Mouse (Mus musculus) embryonic facial prominence, embryonic 13.5 days (tissue): ENCODE results near the gene Tbc1d5. TPM values are rescaled to one million over a fixed set of nuclear protein-coding genes. Genes with fewer than 3 reads are reported as not detected.
A peak's percentile ranks its signal among the peaks of the same experiment; 100 is the strongest.

Experiments used
- ATAC-seq: fragments of 200-750 bp; cut with Nextera tagmentation; 2 replicates; pipeline ENCODE4 v1.8.0; 2017; ENCODE audit warnings: low read depth; ENCODE audit not compliant: insufficient number of reproducible peaks, insufficient read depth, low FRiP score, low TSS enrichment
- H3K27ac ChIP-seq: fragments of 300-500 bp; sonication (generic); 2 replicates; pipeline ENCODE4 v1.5.1; 2015; ENCODE audit warnings: moderate library complexity, mild to moderate bottlenecking, inconsistent platforms
- H3K27me3 ChIP-seq: fragments of 300-500 bp; sonication (generic); 2 replicates; pipeline ENCODE4 v1.6.1; 2015; ENCODE audit warnings: mild to moderate bottlenecking, inconsistent platforms
- H3K36me3 ChIP-seq: fragments of 300-500 bp; sonication (generic); 2 replicates; pipeline ENCODE4 v1.6.1; 2015; ENCODE audit warnings: mild to moderate bottlenecking, inconsistent platforms
- H3K4me1 ChIP-seq: fragments of 300-500 bp; sonication (generic); 2 replicates; pipeline ENCODE4 v1.6.1; 2015; ENCODE audit warnings: inconsistent platforms
- H3K4me2 ChIP-seq: fragments of 300-500 bp; sonication (generic); 2 replicates; pipeline ENCODE4 v1.6.1; 2015; ENCODE audit warnings: moderate library complexity, mild to moderate bottlenecking, inconsistent platforms
- H3K4me3 ChIP-seq: fragments of 300-500 bp; sonication (generic); 2 replicates; pipeline ENCODE4 v1.5.1; 2015; ENCODE audit warnings: mild to moderate bottlenecking, inconsistent platforms
- H3K9ac ChIP-seq: fragments of 300-500 bp; sonication (generic); 2 replicates; pipeline ENCODE4 v1.6.1; 2015; ENCODE audit warnings: mild to moderate bottlenecking, inconsistent platforms
- H3K9me3 ChIP-seq: fragments of 300-500 bp; sonication (generic); 2 replicates; pipeline ENCODE4 v1.6.1; 2016; ENCODE audit warnings: inconsistent platforms
- WGBS: fragments of 180-500 bp; shearing (Covaris S2); methylation state at CpG from one replicate; pipeline ENCODE4 v1.1.7; 2015; ENCODE audit warnings: mixed read lengths; 5-methylcytosine and 5-hydroxymethylcytosine counted together
- polyA plus RNA-seq: library from polyadenylated mRNA; unstranded; fragments of >200 nt; fragmentation: Nextera tagmentation; extraction: Ambion mirVana; gene quantifications from 2 replicates; pipeline ENCODE4 v1.2.1, GENCODE M21; 2015

The Tbc1d5 gene
- polyA plus RNA-seq, 1 experiment from 2014 or later: 13.4 TPM

- Histone ChIP-seq H3K4me1 (peaks cover 9% of the 10 kb centered on the region), H3K27me3 (no peaks in the 10 kb centered on the region), H3K9ac (peak overlapping the region; percentile 97), H3K9me3 (no peaks in the 10 kb centered on the region), H3K4me3 (peak overlapping the region; percentile 74), H3K36me3 (no peaks in the 10 kb centered on the region), H3K27ac (peak overlapping the region; percentile 98), H3K4me2 (peak overlapping the region; percentile 70)
- peak; percentile 77 for ATAC-seq
- under 1% methylated on average over 59 of the region's 59 CpGs for WGBS
Observed at GRCm38 (mm10) chr17:51178491-51179194, 509 bp downstream of the Tbc1d5 start.

DNA sequence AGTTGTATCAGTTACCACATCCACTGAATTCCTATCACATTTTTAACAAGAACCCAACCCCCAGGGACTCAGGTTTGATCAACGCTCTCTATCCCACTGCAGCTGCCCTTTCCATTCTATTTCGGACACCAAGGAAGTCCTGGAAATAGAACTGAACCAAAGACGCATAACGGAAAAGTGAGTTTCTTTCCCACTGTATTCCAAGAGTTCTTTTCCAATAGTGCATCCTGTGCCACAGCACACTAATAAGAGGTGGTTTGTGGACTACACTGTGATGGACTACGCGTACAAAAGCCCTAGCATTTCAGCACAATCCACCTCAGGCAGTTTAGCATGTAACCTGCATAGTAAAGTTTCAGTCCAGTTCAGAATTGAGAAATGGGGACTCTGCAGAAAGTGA lies 1.2 kb downstream of the Tbc1d5 start:
- H3K9me3 ChIP-seq: no peaks in the 10 kb centered on the region
- peak overlapping the region; percentile 98 for H3K27ac ChIP-seq
- no peak for ATAC-seq
- peak overlapping the region; percentile 74 for H3K4me3 ChIP-seq
- WGBS: 50% methylated on average over 6 of the region's 6 CpGs
- H3K27me3 ChIP-seq: no peaks in the 10 kb centered on the region
- H3K4me2 ChIP-seq: peak overlapping the region; percentile 70
- peak overlapping the region; percentile 97 for H3K9ac ChIP-seq
- peaks cover 9% of the 10 kb centered on the region for H3K4me1 ChIP-seq
- H3K36me3 ChIP-seq: no peaks in the 10 kb centered on the region

DNA sequence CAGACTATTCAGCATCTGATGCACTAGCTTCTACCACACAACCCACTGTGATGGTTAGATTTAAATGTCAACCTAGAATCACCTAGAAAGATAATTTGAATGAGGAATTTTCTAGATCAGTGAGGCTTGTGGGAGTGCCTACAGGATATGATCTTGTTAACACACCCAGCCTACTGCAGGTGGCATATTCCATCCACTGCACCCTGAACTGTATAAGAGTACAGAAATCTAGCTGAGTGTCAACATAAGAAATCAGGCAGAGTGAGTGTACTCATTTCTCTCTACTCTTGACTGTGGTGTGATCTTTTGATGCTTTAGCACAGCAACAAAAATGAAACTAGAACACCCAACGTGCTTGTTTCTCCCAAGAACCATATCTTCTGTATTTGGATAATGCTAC lies 6.8 kb downstream of the Tbc1d5 start:
- Histone ChIP-seq H3K36me3 (no peaks in the 10 kb centered on the region), H3K9me3 (no peaks in the 10 kb centered on the region), H3K9ac (no peak overlapping the region), H3K27me3 (no peaks in the 10 kb centered on the region), H3K4me1 (no peaks in the 10 kb centered on the region), H3K27ac (no peak overlapping the region), H3K4me3 (no peak overlapping the region), H3K4me2 (no peak overlapping the region)
- 89% methylated on average over 1 of the region's 1 CpGs for WGBS
- ATAC-seq: no peak

GRCm38 (mm10) chr17:51171504-51171903 lies 7.6 kb downstream of the Tbc1d5 start:
- H3K4me2 ChIP-seq: no peak overlapping the region
- 92% methylated on average over 3 of the region's 3 CpGs for WGBS
- H3K4me1 ChIP-seq: no peaks in the 10 kb centered on the region
- H3K36me3 ChIP-seq: no peaks in the 10 kb centered on the region
- no peak overlapping the region for H3K4me3 ChIP-seq
- H3K27me3 ChIP-seq: no peaks in the 10 kb centered on the region
- no peak overlapping the region for H3K9ac ChIP-seq
- ATAC-seq: no peak
- no peak overlapping the region for H3K27ac ChIP-seq
- H3K9me3 ChIP-seq: no peaks in the 10 kb centered on the region

DNA sequence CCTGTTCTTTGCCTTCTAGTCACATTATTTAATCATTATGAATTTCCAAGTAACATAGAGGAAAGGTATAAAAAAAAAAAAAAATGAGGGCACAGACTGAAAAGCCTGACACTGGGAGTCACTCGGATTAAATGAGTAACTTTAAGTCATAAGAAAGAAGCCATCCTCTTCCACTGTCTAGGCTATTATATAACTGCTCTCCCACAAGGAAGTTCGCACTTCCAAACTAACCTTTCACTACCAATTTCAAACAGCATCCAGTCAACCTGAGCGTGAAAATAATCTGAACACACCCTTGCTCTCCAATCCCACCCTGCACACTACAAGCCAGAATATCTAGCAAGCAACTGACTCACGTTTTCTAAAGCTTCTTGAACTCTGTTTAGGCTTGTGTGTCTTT lies 9.2 kb downstream of the Tbc1d5 start:
- no peaks in the 10 kb centered on the region for H3K27me3 ChIP-seq
- no peaks in the 10 kb centered on the region for H3K36me3 ChIP-seq
- H3K9ac ChIP-seq: no peak overlapping the region
- H3K4me3 ChIP-seq: no peak overlapping the region
- H3K9me3 ChIP-seq: no peaks in the 10 kb centered on the region
- H3K27ac ChIP-seq: no peak overlapping the region
- no peak for ATAC-seq
- 81% methylated on average over 4 of the region's 4 CpGs for WGBS
- H3K4me1 ChIP-seq: no peaks in the 10 kb centered on the region
- H3K4me2 ChIP-seq: no peak overlapping the region

GRCm38 (mm10) chr17:51162366-51162765 lies 16.8 kb downstream of the Tbc1d5 start:
- Histone ChIP-seq H3K9ac (no peak overlapping the region), H3K4me3 (no peak overlapping the region), H3K4me1 (no peaks in the 10 kb centered on the region), H3K36me3 (no peaks in the 10 kb centered on the region), H3K27ac (no peak overlapping the region), H3K27me3 (no peaks in the 10 kb centered on the region), H3K4me2 (no peak overlapping the region), H3K9me3 (no peaks in the 10 kb centered on the region)
- ATAC-seq: no peak

DNA sequence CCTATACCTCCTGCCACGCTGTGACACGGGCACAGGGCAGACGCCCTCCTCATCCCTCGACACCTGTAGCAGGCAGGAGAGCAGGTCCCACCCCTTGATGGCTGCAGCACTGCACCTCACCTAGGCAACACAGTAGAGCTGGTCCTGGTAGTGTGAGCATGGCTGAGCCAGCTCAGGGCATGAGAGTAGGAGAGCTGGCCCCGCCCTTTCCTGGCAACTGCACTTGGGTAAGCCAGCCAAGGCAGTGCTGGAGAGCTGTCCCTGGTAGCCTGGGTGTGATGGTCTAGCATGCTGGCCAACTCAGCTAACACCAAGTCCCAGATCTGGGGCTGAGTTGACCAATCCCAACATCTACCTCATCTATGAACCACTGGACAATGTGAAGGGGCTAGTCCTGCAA lies 19.9 kb downstream of the Tbc1d5 start:
- Histone ChIP-seq H3K27me3 (no peaks in the 10 kb centered on the region), H3K4me1 (no peaks in the 10 kb centered on the region), H3K36me3 (no peaks in the 10 kb centered on the region), H3K9me3 (no peaks in the 10 kb centered on the region), H3K27ac (no peak overlapping the region), H3K4me3 (no peak overlapping the region), H3K4me2 (no peak overlapping the region), H3K9ac (no peak overlapping the region)
- WGBS: 88% methylated on average over 5 of the region's 5 CpGs
- no peak; the same call in 1 of the 2 replicates for ATAC-seq

GRCm38 (mm10) chr17:51150999-51151398 lies 28.2 kb downstream of the Tbc1d5 start:
- Histone ChIP-seq H3K9ac (no peak overlapping the region), H3K9me3 (no peaks in the 10 kb centered on the region), H3K27ac (no peak overlapping the region), H3K36me3 (no peaks in the 10 kb centered on the region), H3K4me1 (no peaks in the 10 kb centered on the region), H3K4me2 (no peak overlapping the region), H3K27me3 (no peaks in the 10 kb centered on the region), H3K4me3 (no peak overlapping the region)
- 38% methylated on average over 3 of the region's 3 CpGs for WGBS
- ATAC-seq: no peak

DNA sequence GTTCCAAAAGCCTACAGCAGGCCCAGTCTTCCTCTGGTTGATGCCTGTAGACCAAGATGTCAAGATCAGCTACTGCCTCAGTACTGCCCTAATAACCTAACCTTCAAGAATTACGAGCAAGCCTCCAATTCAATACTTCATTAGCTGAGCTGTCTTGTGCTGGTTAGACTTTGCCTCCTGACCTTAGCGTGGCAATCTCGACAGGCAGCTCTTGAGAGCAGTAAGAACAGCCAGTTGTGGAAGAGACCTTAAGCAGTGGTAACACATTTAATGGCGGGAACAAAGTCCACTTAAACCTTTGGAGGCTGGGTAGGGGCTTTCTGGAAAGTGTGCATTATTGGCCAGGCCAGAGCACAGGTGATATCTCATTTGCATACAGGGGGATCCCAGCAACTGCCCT lies 34.2 kb downstream of the Tbc1d5 start:
- no peak for ATAC-seq
- Histone ChIP-seq H3K27me3 (no peaks in the 10 kb centered on the region), H3K27ac (no peak overlapping the region), H3K9me3 (no peaks in the 10 kb centered on the region), H3K4me3 (no peak overlapping the region), H3K36me3 (no peaks in the 10 kb centered on the region), H3K4me1 (no peaks in the 10 kb centered on the region), H3K4me2 (no peak overlapping the region), H3K9ac (no peak overlapping the region)
- WGBS: 92% methylated on average over 4 of the region's 4 CpGs

DNA sequence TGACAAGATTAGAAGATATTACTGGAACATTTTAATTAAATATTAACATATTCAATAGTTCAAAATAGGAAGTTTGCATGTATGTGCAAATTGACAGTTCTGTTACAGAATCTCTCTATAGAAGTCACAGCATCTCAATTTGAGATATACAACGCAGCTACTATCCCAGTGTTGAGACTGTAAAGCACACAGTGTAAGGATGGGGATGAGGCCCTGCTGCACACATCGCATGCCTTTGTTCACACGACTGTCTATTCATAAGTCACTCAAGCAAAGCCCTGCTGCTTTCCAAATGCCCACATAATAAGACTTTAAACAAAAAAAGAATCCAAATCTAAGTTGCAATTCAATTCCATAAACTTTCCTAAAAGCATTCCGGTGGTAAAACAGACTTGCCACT lies 37.1 kb downstream of the Tbc1d5 start:
- Histone ChIP-seq H3K4me3 (no peak overlapping the region), H3K9ac (no peak overlapping the region), H3K4me2 (no peak overlapping the region), H3K27me3 (no peaks in the 10 kb centered on the region), H3K4me1 (no peaks in the 10 kb centered on the region), H3K36me3 (no peaks in the 10 kb centered on the region), H3K27ac (no peak overlapping the region), H3K9me3 (no peaks in the 10 kb centered on the region)
- WGBS: 76% methylated on average over 4 of the region's 4 CpGs
- no peak for ATAC-seq

DNA sequence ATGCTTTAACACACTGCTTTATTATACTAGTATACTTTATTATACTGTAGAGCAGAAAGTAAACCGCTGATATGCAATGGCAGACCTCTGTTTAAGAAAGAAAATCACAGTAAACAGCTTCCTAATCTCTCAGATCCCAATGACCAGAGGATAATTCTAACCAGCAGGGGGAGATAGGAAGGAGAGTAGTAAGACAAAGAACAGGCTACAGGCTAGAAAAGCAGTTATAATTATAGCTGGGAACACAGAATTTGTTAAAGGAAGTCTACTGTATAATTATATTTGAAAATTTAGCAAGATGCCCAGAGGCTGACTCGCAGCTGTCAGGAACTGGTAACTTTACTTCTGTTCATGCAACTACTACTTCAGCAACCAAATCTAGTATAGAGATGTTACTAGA lies 68.0 kb downstream of the Tbc1d5 start:
- H3K27ac ChIP-seq: no peak overlapping the region
- no peaks in the 10 kb centered on the region for H3K36me3 ChIP-seq
- no peak overlapping the region for H3K4me3 ChIP-seq
- no peaks in the 10 kb centered on the region for H3K4me1 ChIP-seq
- no peak overlapping the region for H3K4me2 ChIP-seq
- H3K9ac ChIP-seq: no peak overlapping the region
- ATAC-seq: no peak
- 45% methylated on average over 2 of the region's 2 CpGs for WGBS
- H3K27me3 ChIP-seq: no peaks in the 10 kb centered on the region
- no peaks in the 10 kb centered on the region for H3K9me3 ChIP-seq

DNA sequence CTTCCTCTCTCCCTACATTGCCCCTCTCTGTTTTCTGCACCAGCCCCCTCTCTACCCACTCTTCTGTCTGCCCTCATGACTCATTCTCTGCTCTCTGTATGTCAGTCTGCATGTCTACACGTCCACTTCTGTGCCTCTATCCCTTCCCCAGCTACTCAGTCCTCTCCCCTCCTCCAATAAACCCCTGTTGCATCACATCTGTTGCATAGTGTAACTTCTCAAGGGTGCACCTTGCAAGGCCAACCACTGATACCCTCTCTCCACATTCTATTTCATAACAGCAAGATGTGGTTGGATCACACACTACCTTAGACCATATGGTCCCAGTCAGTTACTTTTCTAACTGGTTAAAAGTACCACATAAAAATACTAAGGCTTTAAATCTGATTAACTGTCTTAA lies 74.9 kb downstream of the Tbc1d5 start:
- H3K27me3 ChIP-seq: no peaks in the 10 kb centered on the region
- no peak overlapping the region for H3K4me2 ChIP-seq
- H3K27ac ChIP-seq: no peak overlapping the region
- H3K4me3 ChIP-seq: no peak overlapping the region
- peaks cover 5% of the 10 kb centered on the region; the same call in 1 of the 2 replicates for H3K9me3 ChIP-seq
- no peaks in the 10 kb centered on the region for H3K36me3 ChIP-seq
- 97% methylated on average over 1 of the region's 1 CpGs for WGBS
- no peak overlapping the region for H3K9ac ChIP-seq
- no peak for ATAC-seq
- H3K4me1 ChIP-seq: no peaks in the 10 kb centered on the region
